Mouse (Mus musculus): ENCODE results near the gene Nr1d1. TPM values are rescaled to one million over a fixed set of nuclear protein-coding genes. Genes with fewer than 3 reads are reported as not detected.

Nr1d1 gene
- total and polyA plus RNA-seq, 3 experiments = 2.0 to 5.6 TPM; not detected in 1

DNA sequence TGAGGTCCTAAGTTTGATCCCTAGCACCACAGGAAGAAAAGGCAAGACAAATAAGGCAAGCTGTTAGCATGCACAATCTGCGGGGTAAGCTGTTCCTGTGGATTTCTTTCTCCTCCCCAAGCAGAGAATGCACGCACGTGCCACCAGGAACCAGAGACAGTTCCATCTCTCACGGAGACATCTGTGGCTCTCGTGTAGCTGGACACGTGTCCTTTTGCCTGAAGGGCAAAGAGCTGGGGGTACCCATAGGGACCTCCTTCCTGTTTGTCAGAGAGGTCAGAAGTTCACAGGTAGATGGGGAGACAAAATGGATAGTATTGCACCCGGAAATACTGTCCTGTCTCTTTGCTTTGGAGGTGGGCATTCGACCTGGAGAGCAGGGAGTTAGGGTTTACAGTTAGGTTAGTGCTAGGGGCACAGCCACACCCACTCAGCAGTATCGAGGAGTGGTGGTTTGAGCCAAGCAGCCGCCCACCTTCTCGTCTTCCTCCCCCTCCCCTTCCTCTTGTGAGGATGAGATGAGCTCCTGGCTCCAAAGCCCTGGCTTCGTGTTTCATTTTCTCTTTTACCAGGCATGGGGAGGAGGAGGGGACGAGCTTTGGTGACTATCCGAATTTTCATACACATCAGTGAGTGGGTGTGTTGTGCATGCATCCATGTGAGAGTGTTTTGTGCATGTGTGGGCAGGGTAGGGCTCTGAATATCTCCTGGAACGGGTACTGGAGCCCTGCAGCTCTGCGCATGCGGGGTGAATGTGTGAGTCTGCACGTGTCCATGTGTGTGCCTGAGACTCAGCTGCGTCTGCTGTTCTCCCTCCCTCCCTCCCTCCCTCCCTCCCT is 28.1 kb downstream of the Nr1d1 start (continued):
- TF ChIP-seq ELF1 (IDR thresholded peaks at IDR 0.05; ENCODE audit: low read depth, low read length) (0 out of 2 replicates have a peak, but pooled peaks have one; percentile 31), MAFK (IDR thresholded peaks at IDR 0.05; ENCODE audit: borderline replicate concordance, low read depth, low read length) (no peak), ZKSCAN1 (IDR thresholded peaks at IDR 0.05; ENCODE audit: low read depth, low read length) (no peak), SIN3A (IDR thresholded peaks at IDR 0.05; ENCODE audit: low read length) (peak; percentile 92), ZMIZ1 (IDR thresholded peaks at IDR 0.05; ENCODE audit: low read depth, low read length) (peak; percentile 39), POLR2AphosphoS5 (IDR thresholded peaks at IDR 0.05; ENCODE audit: borderline replicate concordance, low read depth, low read length) (no peak), ZC3H11A (IDR thresholded peaks at IDR 0.05; ENCODE audit: low read depth, low read length) (no peak), RAD21 (IDR thresholded peaks at IDR 0.05; ENCODE audit: low read depth, low read length) (no peak), HCFC1 (IDR thresholded peaks at IDR 0.05; ENCODE audit: low read depth, low read length) (no peak; the same call in 1 of the 2 replicates), RCOR1 (IDR thresholded peaks at IDR 0.05; ENCODE audit: low read depth, low read length) (0 out of 2 replicates have a peak, but pooled peaks have one; percentile 7), BHLHE40 (IDR thresholded peaks at IDR 0.05; ENCODE audit: borderline replicate concordance, low read depth, low read length) (peak; percentile 96), E2F4 (IDR thresholded peaks at IDR 0.05; ENCODE audit: borderline replicate concordance, low read depth, low read length) (no peak)

DNA sequence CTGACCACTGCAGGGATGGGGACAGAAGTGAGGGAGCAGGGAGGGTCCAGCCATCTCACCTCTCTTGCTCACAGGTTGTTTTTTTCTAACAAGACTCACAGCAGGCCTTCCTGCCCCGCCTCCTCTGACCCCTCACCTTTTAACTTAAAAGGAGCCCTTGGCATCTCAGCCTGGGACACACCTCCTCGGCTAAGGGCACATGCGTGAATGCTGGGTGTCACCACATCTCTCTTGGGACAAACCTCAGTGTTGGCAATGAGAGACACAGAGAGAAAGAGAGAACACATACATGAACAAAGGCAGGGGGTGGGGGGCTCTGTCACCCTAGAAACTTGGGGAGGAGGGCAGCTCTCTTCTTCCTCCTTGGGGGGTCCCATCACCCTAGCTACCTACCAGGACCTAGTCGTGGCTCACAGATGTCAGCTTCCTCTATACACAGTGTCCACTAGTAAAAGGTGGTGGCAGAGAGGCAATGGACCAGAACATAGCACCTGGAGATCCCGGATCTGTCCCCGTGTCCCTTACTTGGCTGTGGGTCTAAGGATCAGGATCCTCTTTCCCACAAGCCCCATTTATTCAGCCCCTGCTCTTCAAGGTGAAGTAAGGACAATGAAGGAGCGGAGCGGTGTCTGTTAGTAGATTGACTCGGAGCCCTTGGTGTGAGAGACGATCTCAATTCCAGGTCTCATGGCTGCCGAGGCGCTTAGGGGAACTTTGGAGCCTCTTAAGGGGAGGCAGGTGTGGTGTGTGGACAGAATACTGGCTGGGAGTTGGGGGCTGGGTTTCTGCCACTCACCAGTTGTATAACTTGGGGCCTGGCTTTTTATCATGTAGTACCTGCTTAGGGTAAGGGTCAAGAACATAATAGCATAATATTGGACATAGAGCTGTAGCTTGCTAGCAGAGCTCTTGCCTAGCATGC is 28.9 kb downstream of the Nr1d1 start:
- Histone ChIP-seq H3K4me3 (ENCODE audit: control insufficient read depth in 1 of 2, insufficient read depth in 1 of 2, low read depth in 2 of 2, low read length in 2 of 2) (peak overlapping the region in 1 of 2 experiments; percentile 40; a peak in 1 of 4 replicates), H3K36me3 (ENCODE audit: control insufficient read depth in 1 of 2, insufficient read depth in 2 of 2, low read length in 2 of 2) (peaks cover 0 to 28% of the 10 kb centered on the region in 2 experiments; a peak in 2 of 4 replicates), H3K4me1 (ENCODE audit: control insufficient read depth in 1 of 2, insufficient read depth in 2 of 2, low read length in 2 of 2) (peaks cover 30 to 41% of the 10 kb centered on the region in 2 experiments), H3K27ac (ENCODE audit: control insufficient read depth, low read depth, low read length) (peak overlapping the region; percentile 87), H3K9me3 (replicated peaks; ENCODE audit: insufficient read depth, low read length) (no peaks in the 10 kb centered on the region), H3K9ac (ENCODE audit: control insufficient read depth, low read depth, low read length, poor library complexity, severe bottlenecking) (peak overlapping the region; percentile 69), H3K27me3 (ENCODE audit: control insufficient read depth in 1 of 2, insufficient read depth in 2 of 2, low read length in 2 of 2) (no peaks in the 10 kb centered on the region), H3K79me2 (ENCODE audit: control insufficient read depth, insufficient read depth, low read length, poor library complexity) (peaks cover 6% of the 10 kb centered on the region)
- no peak for TF ChIP-seq UBTF (IDR thresholded peaks at IDR 0.05; ENCODE audit: borderline replicate concordance, insufficient read depth, low read depth, low read length)
- TF ChIP-seq SIN3A (IDR thresholded peaks at IDR 0.05; ENCODE audit: low read length) = 0 out of 2 replicates have a peak, but pooled peaks have one; percentile 6
- no peak for DNase-seq (ENCODE audit: low read depth, low spot score)

Measured in MEL (cell line).